Mouse (Mus musculus): ENCODE results near the gene Vps26c. TPM values are rescaled to one million over a fixed set of nuclear protein-coding genes. Genes with fewer than 3 reads are reported as not detected.

The Vps26c gene
- 10 to 100 TPM; 74.4 to 77.8 TPM for polyA plus RNA-seq (2017; shearing (Covaris generic))

GRCm38 (mm10) chr16:94526344-94527151 lies at the start of gene Vps26c:
Gene Vps26c (minus strand): TSS chr16:94526830.

GRCm38 (mm10) chr16:94569229-94570176 lies 42.9 kb upstream of the Vps26c start, which contains the start of gene Dyrk1a:
Gene Dyrk1a (plus strand): TSS chr16:94570010.

Other genes starting within 250 kb of the Vps26c start
- 10 to 100 TPM; 16.9 to 17.1 TPM for gene Hlcs, start 213.3 kb downstream of the Vps26c start, polyA plus RNA-seq (2017; shearing (Covaris generic))
- 1 to 10 TPM; 1.0 to 3.4 TPM for gene Ripply3, start 198.4 kb downstream of the Vps26c start, polyA plus RNA-seq (2017; shearing (Covaris generic))
- 10 to 100 TPM; 76.5 to 90.2 TPM for gene Ttc3, start 156.2 kb downstream of the Vps26c start, polyA plus RNA-seq (2017; shearing (Covaris generic))
- 100 to 1,000 TPM in 1 of 2 experiments, 10 to 100 TPM in 1; 98.8 to 103 TPM for gene Pigp, start 155.0 kb downstream of the Vps26c start, polyA plus RNA-seq (2017; shearing (Covaris generic))
- 10 to 100 TPM; 34.8 to 40.2 TPM for gene Dyrk1a, start 43.2 kb upstream of the Vps26c start, polyA plus RNA-seq (2017; shearing (Covaris generic))